Comparison of ENCODE assay signal across 17 mouse cellular contexts in the genomic region with DNA sequence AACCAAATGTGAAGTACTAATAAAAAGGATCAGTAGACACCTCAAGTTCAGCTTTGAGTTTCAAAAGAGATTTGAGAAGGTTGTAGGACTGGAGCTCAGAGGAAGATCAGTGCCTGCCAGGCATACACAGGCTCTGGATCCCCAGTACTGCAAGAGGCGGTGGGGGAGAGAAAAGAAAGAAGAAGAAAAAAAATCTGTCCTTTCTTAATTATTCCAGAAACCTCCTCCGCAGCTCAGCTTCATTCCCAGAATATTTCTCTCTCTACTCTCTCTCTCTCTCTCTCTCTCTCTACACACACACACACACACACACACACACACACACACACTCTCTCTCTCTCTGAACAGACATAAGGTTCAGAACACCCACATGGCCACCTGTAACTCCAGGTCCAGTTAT. TPM values are rescaled to one million over a fixed set of nuclear protein-coding genes. Genes with fewer than 3 reads are reported as not detected.
"Had no signal": no experiment of that assay in that cellular context is flagged by ENCODE, and none has a peak within 500 bp of the region (broad histone marks: within the 10 kb centered on the region; RNA-seq: fewer than 3 reads in every experiment).

No protein-coding gene starts in this region.

- H3K9ac ChIP-seq: lung, embryonic 14.5 days; midbrain, embryonic 12.5 days; midbrain, embryonic 15.5 days; neural tube, embryonic 12.5 days; stomach, embryonic 15.5 days had no signal

- DNase-seq: lung, adult 18-20 months; lung, embryonic 14.5 days; lung, postnatal 10 days; lung, postnatal 4 days; right cerebral cortex, postnatal 14 days; thymus, adult 18-20 months; thymus, postnatal 14 days; thymus, postnatal 36 days had no signal

- H3K9me3 ChIP-seq: midbrain, embryonic 10.5 days; midbrain, embryonic 12.5 days; midbrain, embryonic 15.5 days; neural tube, embryonic 12.5 days; stomach, embryonic 15.5 days had no signal

- H3K4me2 ChIP-seq: lung, embryonic 14.5 days; midbrain, embryonic 12.5 days; midbrain, embryonic 15.5 days; neural tube, embryonic 12.5 days; stomach, embryonic 15.5 days had no signal

- ATAC-seq: midbrain, embryonic 15.5 days had no signal

- H3K27me3 ChIP-seq: midbrain, embryonic 12.5 days; midbrain, embryonic 15.5 days; neural tube, embryonic 12.5 days; stomach, embryonic 15.5 days had no signal

- H3K4me1 ChIP-seq: midbrain, embryonic 10.5 days; midbrain, embryonic 12.5 days; midbrain, embryonic 15.5 days; neural tube, embryonic 12.5 days; stomach, embryonic 15.5 days had no signal

- H3K4me3 ChIP-seq: midbrain, embryonic 10.5 days; midbrain, embryonic 12.5 days; midbrain, embryonic 15.5 days; neural tube, embryonic 12.5 days; stomach, embryonic 15.5 days had no signal

- H3K27ac ChIP-seq: midbrain, embryonic 10.5 days; midbrain, embryonic 12.5 days; midbrain, embryonic 15.5 days; neural tube, embryonic 12.5 days; stomach, embryonic 15.5 days; stomach, postnatal 0 days had no signal

RNA-seq across cellular contexts. Expression of a gene that starts 51.0 kb away (rescaled TPM):
- polyA plus RNA-seq: midbrain, embryonic 10.5 days; midbrain, embryonic 12.5 days; midbrain, embryonic 15.5 days; midbrain, postnatal 0 days; neural tube, embryonic 12.5 days; neural tube, embryonic 14.5 days; spleen, adult 2 months had no signal
